Mouse (Mus musculus) lung, embryonic 16.5 days (tissue): Measurements from ENCODE around the gene Gm17720. TPM values are rescaled to one million over a fixed set of nuclear protein-coding genes. Genes with fewer than 3 reads are reported as not detected.
A peak's percentile ranks its signal among the peaks of the same experiment; 100 is the strongest.

Experiments used
- ATAC-seq: fragments of 200-750 bp; cut with Nextera tagmentation; 2 replicates; pipeline ENCODE4 v1.8.0; 2017; ENCODE audit warnings: low read depth, mild to moderate bottlenecking, moderate library complexity
- H3K27ac ChIP-seq: fragments of 300-500 bp; sonication (generic); 2 replicates; pipeline ENCODE4 v1.5.1; 2014; ENCODE audit warnings: mild to moderate bottlenecking, control low read depth, low read length
- H3K27me3 ChIP-seq: fragments of 300-500 bp; sonication (generic); 2 replicates; pipeline ENCODE4 v1.6.1; 2014; ENCODE audit warnings: low read depth, low read length, mixed read lengths; ENCODE audit not compliant: control insufficient read depth, insufficient read depth
- H3K36me3 ChIP-seq: fragments of 300-500 bp; sonication (generic); 2 replicates; pipeline ENCODE4 v1.6.1; 2014; ENCODE audit warnings: low read length; ENCODE audit not compliant: control insufficient read depth, insufficient read depth
- H3K4me1 ChIP-seq: fragments of 300-500 bp; sonication (generic); replicated peaks from 2 replicates; pipeline ENCODE4 v1.6.1; 2014; ENCODE audit warnings: low read length, mixed read lengths; ENCODE audit not compliant: control insufficient read depth, insufficient read depth
- H3K4me2 ChIP-seq: fragments of 300-500 bp; sonication (generic); 2 replicates; pipeline ENCODE4 v1.6.1; 2014; ENCODE audit warnings: low read depth, low read length, control low read depth
- H3K4me3 ChIP-seq: fragments of 300-500 bp; sonication (generic); 2 replicates; pipeline ENCODE4 v1.5.1; 2014; ENCODE audit warnings: mild to moderate bottlenecking, low read length, control low read depth
- H3K9ac ChIP-seq: fragments of 300-500 bp; sonication (generic); 2 replicates; pipeline ENCODE4 v1.6.1; 2014; ENCODE audit warnings: low read length, control low read depth
- H3K9me3 ChIP-seq: fragments of 300-500 bp; sonication (generic); 2 replicates; pipeline ENCODE4 v1.6.1; 2016; ENCODE audit warnings: low read length; ENCODE audit not compliant: control insufficient read depth
- WGBS: fragments of 180-500 bp; shearing (Covaris S2); extraction: QIAGEN DNeasy Blood & Tissue Kit; methylation state at CpG from one replicate; pipeline ENCODE4 v1.1.7; 2014; 5-methylcytosine and 5-hydroxymethylcytosine counted together
- polyA plus RNA-seq: library from polyadenylated mRNA; unstranded; fragments of >200 nt; fragmentation: Nextera tagmentation; extraction: Ambion mirVana; gene quantifications from 2 replicates; pipeline ENCODE4 v1.2.1, GENCODE M21; 2015

Gm17720 gene
- polyA plus RNA-seq, 1 experiment from 2014 or later, result not detected

DNA sequence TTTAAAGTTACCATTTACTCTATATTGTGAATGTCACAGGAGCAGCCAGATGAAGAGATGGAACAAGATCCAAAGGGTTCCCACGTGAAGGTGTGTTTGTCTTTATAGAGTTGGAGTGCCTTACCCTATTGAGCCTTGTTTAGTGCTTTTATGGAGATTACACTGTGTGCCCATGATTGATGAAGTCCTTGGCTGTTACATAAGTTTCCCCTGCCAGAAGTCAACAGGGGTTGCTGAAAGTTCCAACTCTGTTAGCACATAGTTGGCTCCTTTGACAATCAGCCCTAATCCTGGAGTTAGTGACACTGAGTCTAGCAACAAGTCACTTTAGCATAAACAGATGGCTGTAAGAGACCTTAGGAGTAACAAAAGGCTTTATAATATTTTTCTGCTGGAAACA is 10.7 kb downstream of the Gm17720 start:
- no peaks in the 10 kb centered on the region for H3K4me1 ChIP-seq
- H3K27ac ChIP-seq, result no peak overlapping the region
- H3K9me3 ChIP-seq, result peaks cover 16% of the 10 kb centered on the region
- no peak overlapping the region for H3K4me2 ChIP-seq
- H3K4me3 ChIP-seq, result no peak overlapping the region
- no peak overlapping the region for H3K9ac ChIP-seq
- no peaks in the 10 kb centered on the region for H3K27me3 ChIP-seq
- 33% methylated on average over 1 of the region's 1 CpGs for WGBS
- H3K36me3 ChIP-seq, result peaks cover 19% of the 10 kb centered on the region
- 0 out of 2 replicates have a peak, but pooled peaks have one; percentile 28 for ATAC-seq

DNA sequence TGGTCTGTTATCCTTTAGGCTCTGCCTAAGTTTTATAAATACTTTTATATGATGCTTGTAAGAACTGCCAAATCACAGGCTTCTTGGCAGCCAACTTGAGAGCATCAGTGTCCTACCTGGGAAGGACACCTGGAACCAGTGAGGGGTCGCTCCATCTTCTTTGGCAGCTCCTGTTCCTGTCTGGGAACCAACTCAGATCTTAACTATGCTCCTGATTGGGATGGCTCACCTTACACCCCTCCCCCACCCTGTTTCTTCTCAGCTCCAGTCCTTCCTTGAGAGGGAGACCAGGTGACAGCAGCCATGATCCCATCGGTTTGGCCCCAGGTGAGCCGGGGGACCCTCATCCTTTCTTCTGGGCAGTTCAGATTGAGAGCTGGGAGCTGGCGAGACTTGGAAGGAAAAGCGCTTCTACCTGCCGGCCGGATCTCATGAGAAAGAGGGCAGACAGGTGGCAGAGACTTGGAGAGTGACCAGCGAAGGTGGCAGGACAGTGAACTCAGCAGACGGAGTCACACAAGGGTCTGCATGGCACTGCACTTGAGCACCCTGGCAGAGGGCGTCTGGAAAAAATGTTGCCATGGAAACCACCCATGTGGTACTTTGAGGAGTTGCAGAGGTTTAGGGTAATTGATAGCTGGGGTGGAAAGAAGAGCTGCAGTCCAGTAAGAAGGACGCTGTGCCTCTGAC is 20.0 kb downstream of the Gm17720 start:
- Histone ChIP-seq H3K27ac (no peak overlapping the region), H3K27me3 (no peaks in the 10 kb centered on the region), H3K4me1 (no peaks in the 10 kb centered on the region), H3K36me3 (0 out of 2 replicates have a peak, but pooled peaks cover 2% of the 10 kb centered on the region), H3K4me3 (no peak overlapping the region), H3K9me3 (no peaks in the 10 kb centered on the region; the same call in 1 of the 2 replicates), H3K4me2 (no peak overlapping the region), H3K9ac (no peak overlapping the region)
- no peak for ATAC-seq
- 76% methylated on average over 11 of the region's 11 CpGs for WGBS

DNA sequence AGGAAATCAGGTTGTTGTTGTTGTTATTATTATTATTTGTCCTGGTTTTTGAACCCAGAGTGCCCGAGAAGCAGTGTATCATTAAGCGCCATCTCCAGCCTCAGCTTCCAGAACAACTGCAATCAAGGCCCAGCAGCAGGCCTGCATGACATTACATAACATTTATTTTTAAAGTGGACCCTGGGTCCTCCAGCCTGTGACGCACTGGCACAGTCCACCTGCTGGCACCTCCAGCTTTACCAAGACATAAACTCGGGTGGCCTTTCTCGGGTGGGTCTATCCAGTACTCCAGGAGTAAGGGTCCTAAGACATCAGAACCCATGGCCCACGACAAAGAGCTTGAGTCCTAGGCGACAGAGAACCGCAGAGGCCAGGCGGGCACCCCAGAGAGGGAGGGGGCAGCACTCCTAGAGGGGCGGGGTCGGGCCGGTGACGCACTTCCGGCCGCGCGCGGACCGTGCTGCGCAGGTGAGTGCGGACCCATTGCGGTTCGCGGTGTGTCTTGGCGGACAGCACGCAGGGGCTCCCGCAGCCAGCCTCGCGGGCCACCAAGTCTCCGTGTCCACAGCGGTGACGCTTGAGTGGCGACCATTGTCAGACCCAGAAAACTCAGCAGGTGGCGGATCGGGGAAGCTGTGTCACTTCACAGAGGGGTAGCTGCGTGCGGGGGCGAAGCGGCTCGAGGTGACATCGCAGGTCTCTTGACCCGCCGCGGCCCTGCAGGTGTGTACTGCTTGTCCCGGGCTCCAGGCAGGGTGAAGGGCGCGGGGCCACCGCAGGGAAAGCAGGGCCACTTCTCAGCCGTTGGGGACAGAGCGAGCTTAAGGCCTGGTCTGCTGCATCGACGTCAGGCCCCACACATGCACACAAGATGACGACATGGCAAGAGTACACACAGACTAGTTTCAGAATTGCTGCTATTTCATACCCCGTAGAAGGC is 23.0 kb downstream of the Gm17720 start, which contains the start of gene Zfp612:
Zfp612 (plus strand) TSS at position 465 of the 940 bp plus-strand sequence.
- peak within 1 kb of the TSS; percentile 72 for H3K9ac ChIP-seq
- no peaks in the 10 kb centered on the region for H3K36me3 ChIP-seq
- no peaks in the 10 kb centered on the region for H3K27me3 ChIP-seq
- peak within 1 kb of the TSS; percentile 62 for H3K4me3 ChIP-seq
- H3K4me2 ChIP-seq, result peak within 1 kb of the TSS; percentile 73
- no peak within 1 kb of the TSS for H3K27ac ChIP-seq
- no peaks in the 10 kb centered on the region for H3K4me1 ChIP-seq
- ATAC-seq, result peak; percentile 93
- WGBS, result 6% methylated on average over 54 of the region's 54 CpGs
- H3K9me3 ChIP-seq, result no peaks in the 10 kb centered on the region

DNA sequence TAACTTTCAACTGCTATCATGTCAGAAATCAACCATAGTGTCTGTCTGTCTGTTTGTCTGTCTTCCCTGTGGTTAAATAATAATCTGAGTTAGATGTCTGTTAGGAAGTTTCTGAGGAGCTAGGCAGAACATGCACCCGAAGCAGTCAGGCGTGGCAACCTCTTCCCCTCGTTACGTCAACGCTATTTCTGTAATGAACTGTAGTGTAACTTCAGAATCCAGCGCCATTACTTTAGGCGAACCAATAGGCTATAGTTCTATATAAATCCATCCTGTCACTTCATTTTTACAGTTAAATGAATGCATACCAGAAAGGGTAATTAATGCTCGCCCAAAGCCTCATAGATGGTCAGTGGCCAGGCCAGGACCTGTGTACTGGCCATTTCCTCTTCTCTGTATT is 28.1 kb downstream of the Gm17720 start:
- H3K4me2 ChIP-seq, result no peak overlapping the region
- no peaks in the 10 kb centered on the region for H3K27me3 ChIP-seq
- no peak for ATAC-seq
- no peaks in the 10 kb centered on the region for H3K36me3 ChIP-seq
- no peaks in the 10 kb centered on the region for H3K9me3 ChIP-seq
- WGBS, result 78% methylated on average over 8 of the region's 8 CpGs
- no peak overlapping the region for H3K4me3 ChIP-seq
- H3K27ac ChIP-seq, result no peak overlapping the region
- no peak overlapping the region for H3K9ac ChIP-seq
- no peaks in the 10 kb centered on the region for H3K4me1 ChIP-seq

DNA sequence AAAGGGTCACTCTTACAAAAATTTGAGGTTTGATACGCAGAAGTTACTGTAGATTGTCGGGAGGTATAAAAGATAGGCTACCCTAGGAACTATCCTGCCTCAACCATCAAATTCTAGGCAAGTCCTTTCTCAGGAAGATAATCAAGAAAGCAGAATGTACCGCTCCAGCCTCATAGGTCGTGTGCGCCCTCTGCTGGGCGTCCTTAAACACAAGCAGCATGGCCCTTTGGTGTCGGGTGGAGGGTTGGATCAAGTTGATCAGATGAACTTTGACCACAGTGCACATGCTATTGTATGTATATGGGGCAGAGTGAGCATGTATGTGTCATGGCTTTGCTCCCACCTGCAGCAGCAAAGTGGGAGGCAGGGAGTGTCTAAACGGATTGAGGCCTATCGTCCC is 31.0 kb downstream of the Gm17720 start:
- Histone ChIP-seq H3K4me2 (no peak overlapping the region), H3K9ac (no peak overlapping the region), H3K27ac (no peak overlapping the region), H3K4me3 (no peak overlapping the region), H3K9me3 (no peaks in the 10 kb centered on the region), H3K36me3 (no peaks in the 10 kb centered on the region), H3K27me3 (no peaks in the 10 kb centered on the region), H3K4me1 (no peaks in the 10 kb centered on the region)
- WGBS, result 10% methylated on average over 9 of the region's 9 CpGs
- ATAC-seq, result peak; percentile 60

DNA sequence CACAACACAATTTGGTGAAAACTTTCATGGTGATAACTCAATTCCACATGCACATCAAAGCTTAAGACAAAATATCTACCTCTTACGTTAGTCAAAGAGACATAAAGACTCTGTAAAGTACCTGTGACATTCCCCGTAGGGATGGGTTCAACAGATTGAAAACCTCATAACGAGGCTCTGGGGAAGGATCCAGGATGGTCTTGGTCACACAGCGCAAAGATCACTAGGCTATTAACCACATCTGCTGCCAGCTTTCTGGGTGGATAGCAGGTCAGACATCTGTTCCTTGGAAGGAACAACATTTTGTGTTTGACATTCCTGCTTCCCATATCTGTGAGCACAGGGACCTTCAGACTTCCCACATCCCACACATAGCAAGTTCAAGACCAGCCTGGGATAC is 32.8 kb downstream of the Gm17720 start:
- H3K27ac ChIP-seq, result no peak overlapping the region
- H3K27me3 ChIP-seq, result no peaks in the 10 kb centered on the region
- no peak overlapping the region for H3K9ac ChIP-seq
- no peak for ATAC-seq
- H3K4me1 ChIP-seq, result no peaks in the 10 kb centered on the region
- H3K4me3 ChIP-seq, result no peak overlapping the region
- 85% methylated on average over 4 of the region's 4 CpGs for WGBS
- H3K9me3 ChIP-seq, result no peaks in the 10 kb centered on the region
- no peaks in the 10 kb centered on the region for H3K36me3 ChIP-seq
- H3K4me2 ChIP-seq, result no peak overlapping the region

DNA sequence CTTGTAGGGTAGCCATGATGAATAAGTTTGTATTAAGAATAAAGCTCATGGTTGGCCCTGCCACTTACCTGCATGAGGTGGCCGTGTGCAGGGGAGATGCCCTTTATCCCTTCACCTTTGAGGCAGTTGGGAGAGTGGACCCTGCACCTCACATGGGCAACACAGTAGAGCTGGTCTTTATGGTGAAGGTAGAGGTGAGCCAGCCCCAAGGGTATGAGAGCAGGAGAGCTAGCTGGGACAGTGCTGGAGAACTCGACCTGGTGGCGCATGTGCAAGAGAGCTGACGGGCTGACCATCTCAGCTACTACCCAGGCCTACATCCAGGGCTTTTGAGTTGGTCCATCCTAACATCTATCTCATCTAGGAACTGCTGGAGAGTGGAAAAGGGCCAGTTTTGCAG is 36.9 kb downstream of the Gm17720 start:
- H3K4me1 ChIP-seq, result no peaks in the 10 kb centered on the region
- H3K4me3 ChIP-seq, result no peak overlapping the region
- H3K36me3 ChIP-seq, result no peaks in the 10 kb centered on the region
- 95% methylated on average over 4 of the region's 4 CpGs for whole genome bisulfite sequencing
- ATAC-seq, result no peak
- H3K4me2 ChIP-seq, result no peak overlapping the region
- H3K27ac ChIP-seq, result no peak overlapping the region
- no peak overlapping the region for H3K9ac ChIP-seq
- H3K27me3 ChIP-seq, result no peaks in the 10 kb centered on the region
- H3K9me3 ChIP-seq, result peaks cover 5% of the 10 kb centered on the region

DNA sequence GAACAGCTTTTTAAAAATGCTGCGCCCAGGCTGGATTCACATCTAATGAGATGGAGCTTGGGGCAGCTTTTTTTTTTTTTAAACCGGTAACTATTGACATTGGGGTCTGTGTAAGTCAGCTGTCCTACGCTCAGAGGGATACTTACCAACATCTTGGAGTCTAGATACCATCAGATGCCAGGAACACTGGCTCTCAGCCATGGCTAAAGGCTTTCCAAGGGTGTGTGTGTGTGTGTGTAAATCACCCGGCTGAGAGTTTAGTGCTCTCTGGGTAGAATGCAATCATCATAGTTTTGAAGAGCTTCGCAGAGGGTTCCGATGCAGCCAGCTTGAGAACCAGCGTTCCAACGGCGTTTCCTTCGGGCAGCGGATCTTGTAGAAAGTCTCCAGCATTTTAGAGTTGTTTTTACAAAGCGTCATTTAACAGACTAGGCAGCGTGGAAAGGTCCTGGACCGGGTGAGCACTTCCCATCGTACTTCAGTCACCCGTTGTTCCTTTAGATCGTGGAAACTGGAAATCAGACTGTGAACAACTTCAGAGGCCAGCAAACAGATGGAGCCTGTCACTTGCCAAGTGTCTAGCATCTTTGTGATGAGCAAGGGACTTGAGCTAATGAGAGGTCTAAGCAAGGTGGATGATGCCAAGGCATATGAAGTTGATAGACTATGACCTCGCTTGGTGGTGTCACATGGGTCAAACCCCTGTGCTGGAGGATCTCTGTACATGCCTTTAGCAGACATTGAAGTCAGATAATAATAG is 37.8 kb downstream of the Gm17720 start:
- Histone ChIP-seq H3K27me3 (no peaks in the 10 kb centered on the region), H3K9ac (no peak overlapping the region), H3K4me2 (no peak overlapping the region), H3K4me1 (no peaks in the 10 kb centered on the region), H3K36me3 (no peaks in the 10 kb centered on the region), H3K4me3 (no peak overlapping the region), H3K27ac (no peak overlapping the region), H3K9me3 (peaks cover 5% of the 10 kb centered on the region)
- WGBS, result 85% methylated on average over 18 of the region's 18 CpGs
- ATAC-seq, result no peak

DNA sequence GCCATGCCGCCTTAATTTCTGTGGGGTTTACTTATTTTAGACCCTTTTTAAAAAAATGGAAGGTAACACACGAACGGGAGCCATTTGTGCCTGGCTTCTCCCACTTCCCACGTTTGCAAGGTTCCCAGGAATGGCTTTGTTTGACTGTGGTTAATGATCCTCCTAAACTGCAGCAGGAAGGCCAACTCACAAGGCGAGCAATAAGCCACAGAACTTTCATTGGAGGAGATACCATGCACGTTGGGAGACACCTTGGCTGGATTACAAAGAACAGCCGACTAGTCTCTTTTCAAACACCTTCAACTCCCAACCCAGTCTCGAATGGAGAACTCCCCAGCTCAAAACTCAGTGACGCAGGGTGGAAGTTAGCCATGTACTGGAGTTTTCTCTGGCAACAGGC is 38.4 kb downstream of the Gm17720 start:
- H3K36me3 ChIP-seq, result no peaks in the 10 kb centered on the region
- no peak overlapping the region for H3K4me3 ChIP-seq
- no peak overlapping the region for H3K27ac ChIP-seq
- no peaks in the 10 kb centered on the region for H3K4me1 ChIP-seq
- 55% methylated on average over 9 of the region's 9 CpGs for WGBS
- H3K27me3 ChIP-seq, result no peaks in the 10 kb centered on the region
- H3K4me2 ChIP-seq, result no peak overlapping the region
- no peak for ATAC-seq
- H3K9ac ChIP-seq, result no peak overlapping the region
- peaks cover 5% of the 10 kb centered on the region for H3K9me3 ChIP-seq
